Mouse (Mus musculus): ENCODE data around the gene Slc30a3.
A peak's percentile ranks its signal among the peaks of the same experiment; 100 is the strongest.
"Not testable (repeated sequence)": the region's sequence is repeated elsewhere in the genome, so short reads cannot be mapped to it uniquely, and the experiment has no call there.

Gene Slc30a3

GRCm38 (mm10) chr5:31092231-31092975 is 15.6 kb downstream of the Slc30a3 start:
- DNase-seq: no peak

GRCm38 (mm10) chr5:31087131-31087530 is 20.9 kb downstream of the Slc30a3 start:
- no peak for DNase-seq

GRCm38 (mm10) chr5:31086606-31087005 is 21.4 kb downstream of the Slc30a3 start:
- DNase-seq: no peak

- DNase-seq: no peak
Observed at GRCm38 (mm10) chr5:31083949-31084348, 24.1 kb downstream of the Slc30a3 start.

GRCm38 (mm10) chr5:31082935-31083625 is 25.0 kb downstream of the Slc30a3 start:
- DNase-seq: no peak

- no peak for DNase-seq
Observed at GRCm38 (mm10) chr5:31082355-31082754, 25.7 kb downstream of the Slc30a3 start.

GRCm38 (mm10) chr5:31081386-31081785 is 26.7 kb downstream of the Slc30a3 start:
- no peak for DNase-seq

- no peak for DNase-seq
Observed at GRCm38 (mm10) chr5:31080795-31081164, 27.3 kb downstream of the Slc30a3 start.

GRCm38 (mm10) chr5:31080059-31080794 is 27.8 kb downstream of the Slc30a3 start:
- no peak for DNase-seq

GRCm38 (mm10) chr5:31076346-31076745 is 31.7 kb downstream of the Slc30a3 start:
- no peak for DNase-seq

- DNase-seq: no peak
Observed at GRCm38 (mm10) chr5:31073176-31073575, 34.9 kb downstream of the Slc30a3 start.

GRCm38 (mm10) chr5:31071821-31072220 is 36.2 kb downstream of the Slc30a3 start:
- no peak for DNase-seq

- DNase-seq: no peak
Observed at GRCm38 (mm10) chr5:31071059-31071458, 37.0 kb downstream of the Slc30a3 start.

GRCm38 (mm10) chr5:31069810-31070209 is 38.2 kb downstream of the Slc30a3 start:
- no peak for DNase-seq

GRCm38 (mm10) chr5:31055216-31056140 is 52.6 kb downstream of the Slc30a3 start:
- no peak for DNase-seq

GRCm38 (mm10) chr5:31054261-31055215 is 53.5 kb downstream of the Slc30a3 start, which contains the start of gene Cad:
TSS of gene Cad (plus strand) at chr5:31054780.
- peak; percentile 94 for DNase-seq

GRCm38 (mm10) chr5:31053728-31054127 is 54.3 kb downstream of the Slc30a3 start:
- DNase-seq: not testable (repeated sequence)

- no peak for DNase-seq
Observed at GRCm38 (mm10) chr5:31050427-31050826, 57.6 kb downstream of the Slc30a3 start.

GRCm38 (mm10) chr5:31048763-31049641 is 59.0 kb downstream of the Slc30a3 start, which contains the start of gene Slc5a6:
TSS of gene Slc5a6 (minus strand) at chr5:31048924.
- DNase-seq: peak; percentile 59

All from cerebellum, adult 9-11 months (tissue).